Mouse (Mus musculus): ENCODE data around the gene Vac14. TPM values are rescaled to one million over a fixed set of nuclear protein-coding genes. Genes with fewer than 3 reads are reported as not detected.

The Vac14 gene
- polyA plus RNA-seq, 1 experiment from 2014 or later, result 16.1 TPM

DNA sequence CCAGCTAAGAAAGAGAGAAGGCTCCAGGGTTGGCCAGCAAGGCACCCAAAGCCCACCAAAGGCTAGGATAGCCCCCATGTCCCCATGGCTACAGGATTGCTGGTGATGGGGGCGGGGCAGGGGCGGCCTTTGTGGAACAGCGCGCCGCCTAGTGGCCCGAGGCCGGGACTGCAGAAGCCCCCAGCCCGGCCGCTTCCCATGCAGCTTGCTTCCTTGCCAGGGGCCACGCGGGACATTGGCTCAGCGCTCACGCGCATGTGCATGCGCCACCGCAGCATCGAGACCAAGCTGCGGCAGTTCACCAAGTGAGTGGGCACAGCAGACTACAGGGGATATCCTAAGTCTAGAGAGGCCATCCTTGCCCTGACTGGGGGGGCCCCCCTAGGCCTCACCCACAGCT lies 108.5 kb downstream of the Vac14 start:
- Histone ChIP-seq H3K27ac (no peak overlapping the region), H3K9ac (ENCODE audit: low read depth, low read length) (no peak overlapping the region), H3K4me2 (ENCODE audit: low read length) (no peak overlapping the region), H3K4me3 (replicated peaks; ENCODE audit: low read depth, low read length) (no peak overlapping the region), H3K4me1 (replicated peaks; ENCODE audit: insufficient read depth, low read length) (peaks cover 26% of the 10 kb centered on the region), H3K36me3 (ENCODE audit: insufficient read depth, low read length) (peaks cover 42% of the 10 kb centered on the region), H3K27me3 (ENCODE audit: insufficient read depth, low read length) (no peaks in the 10 kb centered on the region), H3K9me3 (replicated peaks; ENCODE audit: low read length) (no peaks in the 10 kb centered on the region)
- DNase-seq (ENCODE audit: low spot score) (peak; percentile 66), ATAC-seq (replicated peaks; ENCODE audit: low FRiP score, low read depth) (peak; percentile 14; the same call in 1 of the 2 replicates)
- peak; percentile 93 for TF ChIP-seq CTCF (IDR thresholded peaks at IDR 0.05; ENCODE audit: low read depth)
- 10% methylated on average over 18 of the region's 18 CpGs for WGBS

GRCm38 (mm10) chr8:110731346-110731859 lies 113.0 kb downstream of the Vac14 start:
- no peak for ATAC-seq (replicated peaks; ENCODE audit: low FRiP score, low read depth)
- TF ChIP-seq CTCF (IDR thresholded peaks at IDR 0.05; ENCODE audit: low read depth), result no peak

DNA sequence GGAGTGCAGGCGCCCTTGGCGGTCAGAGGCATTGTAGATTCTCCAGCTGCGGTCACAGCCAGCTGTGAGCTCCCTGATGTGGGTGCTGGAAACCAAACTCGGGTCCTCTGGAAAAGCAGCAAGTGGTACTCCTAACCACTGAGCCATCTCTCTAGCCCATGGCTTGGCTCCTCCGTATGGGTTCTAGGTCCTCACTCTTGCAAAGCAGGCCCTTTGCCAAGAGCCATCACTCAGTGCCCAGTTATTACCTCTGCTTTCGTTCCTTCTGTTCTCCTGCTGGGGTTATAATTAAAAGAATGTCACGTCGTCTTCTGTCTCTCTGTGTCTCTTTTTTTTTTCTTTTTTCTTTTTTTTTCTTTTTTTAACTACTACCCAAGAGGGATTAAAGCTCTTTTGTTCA lies 114.7 kb downstream of the Vac14 start:
- Histone ChIP-seq H3K27me3 (ENCODE audit: insufficient read depth, low read length) (no peaks in the 10 kb centered on the region), H3K4me2 (ENCODE audit: low read length) (no peak overlapping the region), H3K27ac (no peak overlapping the region), H3K9ac (ENCODE audit: low read depth, low read length) (no peak overlapping the region), H3K36me3 (ENCODE audit: insufficient read depth, low read length) (peaks cover 64% of the 10 kb centered on the region), H3K4me1 (replicated peaks; ENCODE audit: insufficient read depth, low read length) (no peaks in the 10 kb centered on the region), H3K4me3 (replicated peaks; ENCODE audit: low read depth, low read length) (no peak overlapping the region), H3K9me3 (replicated peaks; ENCODE audit: low read length) (no peaks in the 10 kb centered on the region)
- DNase-seq (ENCODE audit: low spot score), result no peak
- no peak for TF ChIP-seq CTCF (IDR thresholded peaks at IDR 0.05; ENCODE audit: low read depth)
- 87% methylated on average over 8 of the region's 8 CpGs for WGBS
- ATAC-seq (replicated peaks; ENCODE audit: low FRiP score, low read depth), result no peak

More at GRCm38 (mm10) chr8:110731346-110731859, 113.0 kb downstream of the Vac14 start:
- no peak for DNase-seq (ENCODE audit: low spot score)
- Histone ChIP-seq H3K4me2 (ENCODE audit: low read length) (no peak overlapping the region), H3K9me3 (replicated peaks; ENCODE audit: low read length) (no peaks in the 10 kb centered on the region), H3K36me3 (ENCODE audit: insufficient read depth, low read length) (peaks cover 59% of the 10 kb centered on the region), H3K9ac (ENCODE audit: low read depth, low read length) (no peak overlapping the region), H3K27me3 (ENCODE audit: insufficient read depth, low read length) (no peaks in the 10 kb centered on the region), H3K4me3 (replicated peaks; ENCODE audit: low read depth, low read length) (no peak overlapping the region), H3K4me1 (replicated peaks; ENCODE audit: insufficient read depth, low read length) (no peaks in the 10 kb centered on the region), H3K27ac (no peak overlapping the region)
- WGBS, result 89% methylated on average over 8 of the region's 8 CpGs

- Histone ChIP-seq H3K4me2 (ENCODE audit: low read length) (no peak overlapping the region), H3K9ac (ENCODE audit: low read depth, low read length) (no peak overlapping the region), H3K4me3 (replicated peaks; ENCODE audit: low read depth, low read length) (no peak overlapping the region), H3K9me3 (replicated peaks; ENCODE audit: low read length) (no peaks in the 10 kb centered on the region), H3K36me3 (ENCODE audit: insufficient read depth, low read length) (peaks cover 39% of the 10 kb centered on the region), H3K27me3 (ENCODE audit: insufficient read depth, low read length) (no peaks in the 10 kb centered on the region), H3K4me1 (replicated peaks; ENCODE audit: insufficient read depth, low read length) (no peaks in the 10 kb centered on the region), H3K27ac (no peak overlapping the region)
- DNase-seq (ENCODE audit: low spot score) (no peak), ATAC-seq (replicated peaks; ENCODE audit: low FRiP score, low read depth) (no peak)
- TF ChIP-seq CTCF (IDR thresholded peaks at IDR 0.05; ENCODE audit: low read depth), result no peak
- 91% methylated on average over 35 of the region's 35 CpGs for WGBS
Measured at GRCm38 (mm10) chr8:110738591-110739195, 120.3 kb downstream of the Vac14 start.

- Histone ChIP-seq H3K36me3 (ENCODE audit: insufficient read depth, low read length) (peaks cover 32% of the 10 kb centered on the region), H3K9me3 (replicated peaks; ENCODE audit: low read length) (no peaks in the 10 kb centered on the region), H3K27ac (no peak overlapping the region), H3K9ac (ENCODE audit: low read depth, low read length) (no peak overlapping the region), H3K4me1 (replicated peaks; ENCODE audit: insufficient read depth, low read length) (no peaks in the 10 kb centered on the region), H3K27me3 (ENCODE audit: insufficient read depth, low read length) (no peaks in the 10 kb centered on the region), H3K4me2 (ENCODE audit: low read length) (no peak overlapping the region), H3K4me3 (replicated peaks; ENCODE audit: low read depth, low read length) (no peak overlapping the region)
- WGBS, result 86% methylated on average over 4 of the region's 5 CpGs
- no peak for TF ChIP-seq CTCF (IDR thresholded peaks at IDR 0.05; ENCODE audit: low read depth)
- ATAC-seq (replicated peaks; ENCODE audit: low FRiP score, low read depth) (no peak), DNase-seq (ENCODE audit: low spot score) (no peak)
Measured at GRCm38 (mm10) chr8:110740629-110741175, 122.3 kb downstream of the Vac14 start.

GRCm38 (mm10) chr8:110741816-110742451 lies 123.5 kb downstream of the Vac14 start:
- DNase-seq (ENCODE audit: low spot score) (no peak), ATAC-seq (replicated peaks; ENCODE audit: low FRiP score, low read depth) (no peak)
- Histone ChIP-seq H3K4me3 (replicated peaks; ENCODE audit: low read depth, low read length) (no peak overlapping the region), H3K27me3 (ENCODE audit: insufficient read depth, low read length) (no peaks in the 10 kb centered on the region), H3K9ac (ENCODE audit: low read depth, low read length) (no peak overlapping the region), H3K27ac (no peak overlapping the region), H3K9me3 (replicated peaks; ENCODE audit: low read length) (no peaks in the 10 kb centered on the region), H3K36me3 (ENCODE audit: insufficient read depth, low read length) (peaks cover 28% of the 10 kb centered on the region), H3K4me1 (replicated peaks; ENCODE audit: insufficient read depth, low read length) (no peaks in the 10 kb centered on the region), H3K4me2 (ENCODE audit: low read length) (no peak overlapping the region)
- WGBS, result 79% methylated on average over 15 of the region's 15 CpGs
- TF ChIP-seq CTCF (IDR thresholded peaks at IDR 0.05; ENCODE audit: low read depth), result no peak
